Mouse (Mus musculus) Muller cell, postnatal 12 days (primary cell): ENCODE measurements at regions not wholly inside any gene's neighbourhood (a gene's known extent, or its start where the extent isn't known, plus 50 kb on each side); places are given as distances from the start of the nearest gene placed in this dataset.
"Not testable (repeated sequence)": the region's sequence is repeated elsewhere in the genome, so short reads cannot be mapped to it uniquely, and the experiment has no call there.

Source experiments
- DNase-seq: peaks from one replicate; pipeline ENCODE4 v3.0.0-alpha.2; 2015; ENCODE audit errors: inconsistent ontology term

DNA sequence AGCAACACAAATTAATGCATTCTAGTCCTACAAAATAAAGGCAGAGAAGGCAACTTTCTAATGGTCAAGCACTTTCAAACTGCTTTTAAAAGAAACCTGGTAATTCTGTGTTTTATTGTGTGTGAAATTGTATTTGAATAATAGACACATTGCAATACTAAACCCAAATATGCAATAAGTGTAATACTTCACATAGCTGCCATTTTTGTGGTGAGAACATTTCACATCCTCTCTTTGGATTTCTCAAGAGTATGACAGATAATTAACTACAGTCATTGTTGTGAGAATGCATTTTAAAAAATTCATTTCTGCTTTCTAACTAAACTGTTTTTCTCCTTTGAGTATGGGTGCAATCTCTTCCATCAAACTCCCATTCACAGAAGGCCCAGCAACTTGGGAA is 256.4 kb downstream of the Sema3d start:
- DNase-seq, result peak; percentile 88

DNA sequence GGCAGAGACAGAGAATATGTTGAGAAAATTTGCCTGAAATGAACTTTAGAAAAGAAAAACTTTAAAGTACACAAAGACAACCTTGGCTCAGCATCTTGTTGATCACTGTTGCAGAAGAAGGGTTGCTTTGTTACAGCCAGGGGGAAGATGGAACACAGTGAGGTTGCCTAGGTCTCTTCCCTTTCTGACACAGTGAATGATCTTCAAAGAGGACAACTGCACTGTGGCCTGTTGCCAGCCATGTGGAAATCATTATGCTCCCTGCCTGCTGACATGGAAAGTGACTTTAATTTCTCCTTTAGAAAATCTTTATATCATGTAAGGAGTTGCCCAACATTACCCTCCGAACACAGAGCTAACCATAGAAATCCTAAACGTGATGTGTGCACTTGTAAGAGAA is 263.1 kb downstream of the Sema3d start:
- peak; percentile 54 for DNase-seq

DNA sequence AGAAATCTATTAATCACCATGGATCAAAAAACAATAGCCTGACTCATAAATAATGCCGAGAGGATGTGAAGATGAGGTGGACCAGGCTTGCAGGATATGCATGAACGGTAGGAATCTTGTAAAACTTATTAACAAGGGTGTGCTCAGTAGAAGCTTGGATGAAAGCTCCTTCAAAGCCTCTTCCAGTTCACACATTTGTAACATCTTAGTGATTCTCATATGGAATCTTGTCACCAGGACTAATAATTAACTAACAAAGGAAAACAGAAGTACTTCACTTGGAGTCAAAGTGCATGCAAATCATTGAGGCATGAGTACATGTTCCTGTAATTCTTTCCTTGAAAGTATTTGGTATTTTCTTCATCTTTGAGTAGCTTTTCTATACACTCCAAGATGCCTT is 290.5 kb downstream of the Sema3d start:
- DNase-seq, result no peak

DNA sequence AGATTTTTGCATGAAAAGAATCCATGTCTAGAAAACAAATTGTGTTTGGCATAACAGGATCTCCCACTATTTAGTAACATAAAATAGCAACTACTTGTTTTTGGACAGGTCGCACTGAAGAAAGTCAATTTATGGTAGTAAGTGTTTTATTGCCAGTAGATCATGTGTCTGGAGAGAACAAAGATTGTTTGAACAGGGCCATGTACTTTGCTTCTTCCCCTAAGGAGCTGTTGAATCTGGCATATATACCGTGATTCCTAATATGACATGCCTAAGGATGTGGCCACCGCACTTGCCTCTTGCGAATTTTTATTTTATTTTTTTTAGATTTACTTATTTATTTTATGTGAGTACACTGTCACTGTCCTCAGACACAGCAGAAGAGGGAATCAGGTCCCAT is 290.9 kb downstream of the Sema3d start:
- DNase-seq, result no peak

DNA sequence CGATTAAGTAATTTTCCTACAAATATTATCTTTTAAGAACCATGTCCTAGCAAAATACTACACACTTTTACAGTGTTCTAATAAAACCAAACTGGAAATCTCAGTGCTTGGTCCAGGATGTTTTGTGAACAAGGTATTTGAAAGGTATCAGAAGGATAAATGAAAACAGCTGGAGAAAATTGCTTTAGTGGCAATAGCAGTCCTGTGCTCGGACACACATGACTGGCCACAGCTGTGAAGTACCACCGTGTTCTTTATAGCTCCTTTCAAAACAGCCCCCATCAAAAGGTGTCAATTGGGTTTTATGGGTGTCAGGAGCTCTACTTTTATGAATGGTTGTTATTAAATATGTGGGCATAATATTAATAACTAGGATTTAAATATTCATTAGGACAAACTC is 293.5 kb downstream of the Sema3d start:
- no peak for DNase-seq

DNA sequence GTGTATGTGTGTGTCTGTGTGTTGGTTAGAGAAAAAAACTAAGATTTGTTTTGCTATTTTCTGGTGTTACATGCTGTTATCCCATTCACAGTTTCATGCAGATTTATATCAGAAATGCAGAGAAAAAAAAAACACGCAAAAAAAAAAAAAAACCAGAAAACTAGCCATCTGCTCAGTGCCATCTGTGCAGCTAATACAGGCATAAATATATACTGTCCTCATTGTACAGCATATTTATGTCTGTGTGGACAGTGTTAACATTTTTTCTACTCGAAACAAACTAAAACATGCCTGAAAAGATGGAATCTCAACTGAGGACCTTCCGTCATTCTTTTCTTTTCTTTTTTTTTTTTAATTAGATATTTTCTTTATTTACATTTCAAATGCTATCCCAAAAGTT is 331.7 kb downstream of the Sema3d start:
- no peak for DNase-seq

DNA sequence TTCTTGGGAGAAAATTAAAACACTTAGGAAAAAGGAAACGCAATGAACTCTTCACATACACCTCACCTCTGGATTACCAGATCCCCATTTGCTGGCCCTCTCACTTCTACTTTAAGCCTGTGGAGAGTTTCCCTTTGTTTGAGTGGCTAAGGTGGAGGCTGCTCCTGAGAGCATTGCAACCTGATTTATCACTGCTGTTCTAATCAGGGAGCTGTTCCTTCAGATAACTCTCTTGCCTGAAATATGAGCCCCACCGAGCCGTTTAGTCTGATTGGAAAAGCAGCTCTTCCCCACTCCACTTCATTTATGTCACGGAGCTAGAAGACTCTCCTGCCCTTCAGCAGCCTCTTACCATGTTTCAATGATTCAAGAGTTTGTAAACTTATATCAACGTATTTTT is 368.3 kb downstream of the Sema3d start:
- DNase-seq, result no peak

DNA sequence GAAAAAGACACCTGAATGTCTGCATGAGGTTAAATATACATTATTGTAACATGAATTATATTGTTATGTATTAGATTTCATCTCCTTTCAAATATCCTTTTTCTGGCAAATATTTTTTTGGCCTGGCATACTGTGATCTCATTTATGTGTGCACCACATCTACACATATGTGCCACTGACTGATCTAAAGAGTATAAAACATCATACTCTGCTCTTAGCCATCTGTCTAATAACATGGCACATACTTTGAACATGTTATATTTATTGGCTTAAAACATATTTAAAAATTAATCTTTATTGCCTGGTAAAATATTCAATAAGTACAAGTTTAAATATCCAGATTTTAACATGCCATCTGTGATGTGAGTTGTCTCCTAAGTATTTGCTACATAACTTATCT is 365.6 kb upstream of the Sema3a start:
- DNase-seq, result no peak

DNA sequence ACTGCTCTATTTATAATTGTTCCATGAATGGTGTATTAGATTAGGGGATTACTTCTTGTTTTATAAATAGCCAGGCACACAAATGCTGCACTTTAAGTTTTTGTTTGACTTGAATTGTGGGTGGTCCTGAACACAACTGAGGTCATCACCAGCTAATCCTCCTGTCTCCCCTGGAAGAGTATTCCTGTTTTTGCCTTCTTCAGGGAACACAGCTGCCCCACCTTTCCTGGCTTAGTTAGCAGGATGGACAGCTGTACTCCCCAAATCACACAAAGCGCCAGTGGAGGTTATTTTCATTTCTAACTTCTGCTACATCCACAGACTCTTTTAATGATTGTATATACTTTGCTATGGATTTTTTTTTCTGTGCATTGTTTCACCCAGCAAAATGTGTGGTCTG is 357.8 kb upstream of the Sema3a start:
- DNase-seq, result no peak

DNA sequence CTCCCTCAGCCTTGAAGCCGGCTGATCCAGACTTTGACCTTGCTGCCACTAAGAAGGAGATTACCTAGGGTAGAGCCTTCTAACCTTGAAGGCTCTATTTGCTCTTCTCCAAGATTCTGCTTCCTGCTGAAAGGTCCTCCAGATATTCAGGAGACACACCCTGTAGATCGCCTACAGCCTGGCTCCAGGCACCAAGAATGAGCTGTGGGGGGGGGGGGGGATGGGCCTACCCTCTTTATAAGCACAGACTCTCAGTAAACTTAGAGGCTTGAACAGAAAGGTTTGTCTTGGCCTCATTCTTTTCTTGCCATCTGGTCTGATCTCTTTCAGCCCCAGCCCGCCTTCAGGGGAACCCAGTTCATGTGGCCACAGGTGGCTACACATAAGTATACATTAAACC is 342.5 kb upstream of the Sema3a start:
- DNase-seq, result no peak

DNA sequence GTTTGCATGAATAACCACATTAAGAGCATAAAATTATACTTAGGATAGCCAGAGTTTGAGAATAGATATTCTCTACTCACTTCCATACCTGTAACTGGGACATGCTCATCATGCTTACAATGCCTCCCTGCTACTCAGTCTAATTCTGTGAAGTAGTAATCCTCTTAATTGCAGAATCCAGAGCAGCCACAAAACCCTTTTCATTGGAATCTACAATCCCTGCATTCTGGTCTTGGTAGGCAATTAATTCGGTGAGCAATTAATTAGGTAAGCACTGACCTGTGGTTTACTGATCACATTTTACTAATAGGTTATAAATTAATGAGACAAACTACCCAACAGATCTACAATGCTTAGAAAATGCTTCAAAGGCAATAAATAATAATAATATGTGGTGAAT is 316.5 kb upstream of the Sema3a start:
- peak; percentile 77 for DNase-seq

DNA sequence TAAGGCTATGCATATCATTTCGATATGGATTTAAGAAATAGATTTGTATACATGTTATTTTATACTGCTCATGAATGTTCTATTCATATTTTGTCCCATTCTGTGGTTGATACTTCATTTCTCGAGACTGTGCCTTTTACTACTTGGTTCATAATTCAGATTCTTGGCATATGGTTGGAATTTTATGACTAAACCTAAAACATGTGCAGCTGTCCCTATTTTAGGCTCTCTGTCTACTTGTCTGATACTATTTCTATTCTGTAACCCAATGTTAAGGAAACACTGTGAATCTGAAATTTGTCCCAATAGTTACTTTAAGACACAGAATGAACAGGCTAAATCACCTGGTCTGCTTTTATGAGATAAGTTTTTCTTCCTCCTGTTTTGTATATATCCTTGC is 315.3 kb upstream of the Sema3a start:
- peak; percentile 49 for DNase-seq

DNA sequence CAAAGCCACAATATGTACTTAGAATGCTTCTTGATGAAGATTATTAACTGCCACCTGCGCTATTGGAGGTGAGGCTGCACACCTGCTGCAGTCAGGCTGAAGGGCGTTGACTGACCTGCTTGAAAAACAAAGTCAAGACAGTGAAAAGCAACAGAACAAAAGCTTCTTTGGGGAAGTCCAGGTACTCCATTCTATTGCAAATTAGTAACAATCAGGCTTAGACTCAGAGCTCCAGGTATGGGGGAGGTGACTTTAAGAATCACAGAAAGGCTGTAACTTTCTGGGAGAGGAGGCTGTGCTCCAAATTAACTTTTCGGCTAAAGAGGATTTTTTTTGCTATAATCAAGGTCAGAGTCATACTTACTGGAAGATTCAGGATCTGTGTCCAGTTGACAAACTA is 278.0 kb upstream of the Sema3a start:
- not testable (repeated sequence) for DNase-seq

DNA sequence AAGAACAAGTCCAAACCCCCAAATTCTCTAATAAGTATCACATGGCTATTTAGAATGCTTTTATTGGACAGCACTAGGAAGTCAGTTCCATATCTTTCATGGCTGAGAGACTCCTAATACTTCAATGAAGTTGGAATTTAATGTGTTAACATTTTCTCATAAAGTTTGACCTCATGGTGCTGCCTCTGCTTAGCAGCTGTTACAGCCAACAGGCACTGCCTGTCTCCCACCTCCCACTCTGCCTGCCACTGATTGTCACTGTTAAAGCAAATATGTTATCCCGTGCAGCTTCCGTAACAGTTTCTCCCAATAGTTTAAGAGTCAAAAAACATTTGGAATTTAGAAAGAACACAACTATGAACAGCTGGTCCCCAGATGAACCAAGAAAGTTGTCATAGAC is 268.3 kb upstream of the Sema3a start:
- DNase-seq, result no peak

DNA sequence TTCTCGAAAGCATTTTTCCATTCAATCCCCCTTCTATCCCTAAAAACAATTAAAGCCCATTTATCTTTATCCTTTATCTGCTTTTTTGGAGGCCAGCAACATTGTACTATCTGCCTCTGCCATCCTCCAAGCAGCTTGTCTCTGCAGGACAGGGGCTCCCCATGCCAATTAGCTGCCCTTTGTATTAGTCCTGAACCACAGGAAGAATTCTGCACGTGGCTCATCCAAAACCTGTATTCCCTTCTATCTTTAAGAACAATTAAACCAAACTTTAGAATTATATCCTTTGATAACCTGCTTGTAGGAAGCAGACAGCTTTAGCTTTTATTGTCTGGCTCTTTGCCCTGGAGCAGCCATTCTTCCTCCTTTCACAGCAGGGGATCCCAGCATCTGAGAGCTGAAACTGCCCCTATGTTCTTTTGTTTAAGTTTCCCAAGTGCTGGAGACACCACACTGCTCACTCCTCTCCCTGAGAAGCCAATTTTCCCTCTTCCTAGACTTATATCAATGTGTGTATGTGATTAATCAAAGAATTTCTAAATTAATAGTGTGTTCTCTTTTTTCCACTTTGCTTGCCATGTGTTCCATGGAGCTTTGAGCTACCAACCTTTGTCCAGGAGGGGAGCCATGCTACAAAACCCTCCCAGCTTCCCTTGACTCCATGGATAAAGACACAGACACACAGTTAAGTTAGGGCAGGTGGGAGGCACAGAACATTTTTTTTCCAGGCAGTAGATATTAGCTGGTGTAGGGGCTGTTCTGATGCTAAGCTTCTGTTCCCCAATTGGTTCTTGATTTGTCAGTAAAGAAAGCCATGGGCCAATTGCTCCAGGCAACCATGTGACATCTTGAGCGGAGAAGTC is 256.6 kb upstream of the Sema3a start:
- DNase-seq, result peak; percentile 75

DNA sequence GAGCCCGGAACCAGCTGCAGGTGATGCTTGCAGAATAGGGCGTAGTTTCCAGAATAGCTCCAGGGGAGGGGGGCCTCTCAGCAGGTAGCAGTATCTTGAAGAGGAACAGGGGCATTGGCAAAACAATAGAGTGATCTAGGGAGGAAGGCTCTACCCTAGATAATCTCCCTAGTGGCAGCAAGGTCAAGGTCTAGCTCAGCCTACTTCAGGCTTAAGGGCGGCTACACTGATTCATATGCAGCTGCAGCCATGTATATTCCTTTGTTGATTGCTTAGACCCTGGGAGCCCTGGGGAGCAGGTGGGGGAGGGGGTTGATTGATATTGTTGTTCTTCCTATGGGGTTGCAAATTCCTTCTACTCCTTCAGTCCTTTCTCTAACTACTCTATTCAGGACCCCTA is 252.3 kb upstream of the Sema3a start:
- no peak for DNase-seq

DNA sequence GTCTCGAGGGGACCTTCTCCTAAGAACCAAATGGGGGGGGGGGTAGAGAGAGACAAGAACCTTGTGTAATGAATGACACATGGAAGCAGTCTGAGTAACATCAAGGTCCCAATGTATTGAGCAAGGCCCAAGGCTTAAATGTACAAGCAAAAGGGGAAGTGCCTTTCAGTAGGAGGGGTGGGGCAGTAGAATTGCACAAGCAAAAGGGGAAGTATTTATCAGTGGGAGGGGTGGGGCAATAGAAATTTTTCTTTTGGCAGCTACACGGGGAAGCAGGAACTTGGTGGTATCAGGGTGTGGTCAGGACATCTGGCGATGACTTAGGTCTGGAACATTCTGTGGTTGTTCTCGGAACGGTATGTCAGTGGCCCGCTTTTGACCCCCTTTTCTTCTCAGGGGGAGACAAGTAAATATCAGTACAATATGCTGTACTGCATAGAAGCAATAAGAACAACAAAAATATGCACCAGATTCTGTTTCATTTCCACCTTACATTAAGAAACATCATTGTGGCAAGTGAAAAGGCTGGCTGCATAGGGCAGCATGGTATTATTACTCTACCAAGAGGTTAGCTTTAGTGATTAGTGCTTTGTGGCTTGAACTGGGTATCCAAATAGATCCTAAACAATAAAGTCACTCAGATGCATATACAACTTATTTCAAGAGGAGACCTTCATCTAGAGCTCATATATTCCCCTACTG is 247.5 kb upstream of the Sema3a start:
- DNase-seq, result no peak

DNA sequence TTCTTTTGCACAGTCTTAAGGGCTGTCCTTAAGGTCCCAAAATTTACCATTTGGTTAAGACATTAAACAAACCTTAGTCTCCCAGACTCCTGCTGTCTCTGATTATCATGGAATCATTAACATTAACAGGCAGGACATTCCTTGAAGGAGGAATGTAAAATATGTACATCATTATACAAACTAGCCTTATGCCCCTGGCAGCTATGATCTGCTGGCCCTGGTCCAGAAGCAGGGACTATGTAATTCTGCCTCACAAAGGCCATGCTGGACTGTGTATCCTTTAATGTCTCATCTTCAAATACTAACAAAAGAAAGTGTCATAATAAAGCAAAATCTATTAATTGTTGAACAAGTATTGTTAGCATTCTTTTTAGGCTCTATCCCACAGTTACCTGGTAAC is 232.9 kb upstream of the Sema3a start:
- DNase-seq, result peak; percentile 36

DNA sequence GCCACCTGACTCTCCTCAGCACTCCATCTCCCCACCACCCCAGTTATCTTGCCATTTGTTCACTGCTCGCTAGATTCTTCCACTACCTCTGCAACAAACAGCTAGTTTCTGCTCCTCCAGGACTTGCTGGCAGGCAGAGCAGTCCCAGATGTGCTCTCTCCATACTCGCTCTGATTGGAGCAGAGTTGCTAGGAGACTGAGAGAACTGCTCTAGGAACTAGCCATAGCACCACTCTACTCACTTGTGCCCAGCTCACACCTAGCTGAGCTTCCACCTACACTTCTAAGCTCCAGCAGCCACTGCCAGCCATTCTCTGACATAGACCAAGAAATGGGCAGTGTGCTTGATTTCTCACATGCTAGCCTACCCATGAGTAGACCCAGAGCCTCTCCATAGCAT is 230.6 kb upstream of the Sema3a start:
- no peak for DNase-seq

DNA sequence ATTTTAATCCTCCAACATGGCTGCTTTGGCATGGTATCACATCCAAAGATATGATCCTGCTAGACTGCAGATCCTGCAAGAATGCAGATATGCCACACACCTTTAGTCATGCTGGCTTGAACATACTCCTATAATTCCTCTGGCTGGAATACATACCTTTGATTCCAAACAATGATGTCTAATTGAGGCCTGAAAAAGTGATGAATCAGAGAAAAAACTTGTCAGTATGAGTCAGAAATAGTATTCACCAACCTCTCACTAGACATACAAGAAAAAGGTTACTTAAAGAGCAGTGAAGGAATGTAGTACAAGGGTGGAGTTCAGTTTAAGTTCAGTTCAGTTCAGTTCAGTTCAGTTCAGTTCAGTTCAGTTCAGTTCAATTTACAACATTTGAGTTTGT is 214.5 kb upstream of the Sema3a start:
- peak; percentile 66 for DNase-seq

DNA sequence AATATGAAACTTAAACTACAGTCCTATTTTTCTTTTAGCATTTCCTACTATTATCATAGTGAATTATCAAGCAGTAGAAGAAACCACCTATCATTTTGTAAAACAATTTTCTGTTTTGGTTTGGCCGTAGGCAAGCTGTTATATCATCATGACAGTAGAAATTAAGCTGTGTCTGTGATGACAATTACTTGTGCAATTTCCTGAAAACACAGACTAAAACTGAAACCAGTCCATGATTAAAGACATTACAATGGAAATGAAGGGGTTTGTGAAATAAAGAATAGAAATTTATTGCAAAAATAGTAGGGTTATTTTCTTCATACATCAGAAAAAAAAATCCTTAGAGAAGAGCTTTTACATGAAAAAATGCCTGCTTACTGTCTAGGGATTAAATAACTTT is 210.8 kb upstream of the Sema3a start:
- DNase-seq, result no peak

DNA sequence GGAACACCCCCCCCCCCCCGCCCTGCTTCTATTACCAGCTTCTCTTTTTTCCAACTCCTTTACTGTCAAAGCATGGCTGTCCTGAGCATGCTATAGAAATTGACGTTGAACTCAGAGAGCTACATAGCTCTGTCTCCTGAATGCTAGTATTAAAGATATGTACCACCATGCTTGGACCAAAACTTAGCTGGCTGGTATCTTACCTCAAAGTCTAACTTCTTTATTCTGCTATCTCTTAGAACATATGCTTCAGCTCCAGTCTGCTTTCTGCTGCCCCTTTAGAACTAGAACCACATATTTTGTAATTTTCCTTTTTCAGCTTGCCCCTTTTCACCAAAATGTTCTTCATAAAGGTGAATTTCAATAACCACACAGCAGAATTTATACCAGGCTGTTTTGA is 205.9 kb upstream of the Sema3a start:
- DNase-seq, result no peak

DNA sequence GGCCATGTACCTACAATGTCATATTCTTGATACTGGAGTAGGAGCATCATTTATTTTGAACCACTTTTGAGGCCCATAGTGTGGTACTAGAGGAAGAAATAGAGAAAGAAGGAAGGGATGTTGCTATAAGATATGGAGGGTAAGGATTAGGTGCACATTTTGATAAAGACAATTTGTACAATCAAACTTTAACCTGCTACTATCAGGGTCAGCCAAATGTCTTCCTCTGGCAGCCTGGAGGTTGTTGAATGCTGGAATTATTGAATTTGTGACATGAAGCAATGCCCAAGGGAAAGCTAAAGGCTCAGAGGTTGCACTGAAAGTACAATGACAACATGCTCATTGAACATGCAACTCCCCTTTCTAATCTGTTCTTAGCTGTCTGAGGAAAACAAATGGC is 202.3 kb upstream of the Sema3a start:
- no peak for DNase-seq
